Mouse (Mus musculus): ENCODE data around the gene Krtap29-1. TPM values are rescaled to one million over a fixed set of nuclear protein-coding genes. Genes with fewer than 3 reads are reported as not detected.

The Krtap29-1 gene
- polyA plus RNA-seq, 1 experiment from 2014 or later = not detected

Other genes starting within 250 kb of the Krtap29-1 start
- gene Gm14180, start 244.8 kb downstream of the Krtap29-1 start, polyA plus RNA-seq (2014; fragmentation: Nextera tagmentation; extraction: Ambion mirVana) = not detected in 2 replicates
- not detected in 2 replicates for gene Gm11595, start 206.1 kb downstream of the Krtap29-1 start, polyA plus RNA-seq (2014; fragmentation: Nextera tagmentation; extraction: Ambion mirVana)
- not detected in 2 replicates for gene Krtap4-8, start 198.3 kb downstream of the Krtap29-1 start, polyA plus RNA-seq (2014; fragmentation: Nextera tagmentation; extraction: Ambion mirVana)
- not detected in 2 replicates for gene Krtap4-9, start 193.9 kb downstream of the Krtap29-1 start, polyA plus RNA-seq (2014; fragmentation: Nextera tagmentation; extraction: Ambion mirVana)
- not detected in 2 replicates for gene Gm11596, start 185.6 kb downstream of the Krtap29-1 start, polyA plus RNA-seq (2014; fragmentation: Nextera tagmentation; extraction: Ambion mirVana)
- not detected in 2 replicates for gene Gm11569, start 180.1 kb downstream of the Krtap29-1 start, polyA plus RNA-seq (2014; fragmentation: Nextera tagmentation; extraction: Ambion mirVana)
- not detected in 2 replicates for gene Gm11554, start 174.6 kb downstream of the Krtap29-1 start, polyA plus RNA-seq (2014; fragmentation: Nextera tagmentation; extraction: Ambion mirVana)
- gene Krtap4-13, start 169.2 kb downstream of the Krtap29-1 start, polyA plus RNA-seq (2014; fragmentation: Nextera tagmentation; extraction: Ambion mirVana) = not detected in 2 replicates
- gene Gm11564, start 163.4 kb downstream of the Krtap29-1 start, polyA plus RNA-seq (2014; fragmentation: Nextera tagmentation; extraction: Ambion mirVana) = not detected in 2 replicates
- not detected in 2 replicates for gene 2300003K06Rik, start 141.0 kb downstream of the Krtap29-1 start, polyA plus RNA-seq (2014; fragmentation: Nextera tagmentation; extraction: Ambion mirVana)
- not detected in 2 replicates for gene Krtap4-16, start 127.4 kb downstream of the Krtap29-1 start, polyA plus RNA-seq (2014; fragmentation: Nextera tagmentation; extraction: Ambion mirVana)
- not detected in 2 replicates for gene Gm11568, start 121.1 kb downstream of the Krtap29-1 start, polyA plus RNA-seq (2014; fragmentation: Nextera tagmentation; extraction: Ambion mirVana)
- gene Gm11559, start 114.6 kb downstream of the Krtap29-1 start, polyA plus RNA-seq (2014; fragmentation: Nextera tagmentation; extraction: Ambion mirVana) = not detected in 2 replicates
- gene Krtap9-1, start 105.7 kb downstream of the Krtap29-1 start, polyA plus RNA-seq (2014; fragmentation: Nextera tagmentation; extraction: Ambion mirVana) = not detected in 2 replicates
- gene Gm11567, start 99.9 kb downstream of the Krtap29-1 start, polyA plus RNA-seq (2014; fragmentation: Nextera tagmentation; extraction: Ambion mirVana) = not detected in 2 replicates
- gene Krtap31-1, start 71.1 kb downstream of the Krtap29-1 start, polyA plus RNA-seq (2014; fragmentation: Nextera tagmentation; extraction: Ambion mirVana) = not detected in 2 replicates
- not detected in 2 replicates for gene Gm11565, start 64.3 kb downstream of the Krtap29-1 start, polyA plus RNA-seq (2014; fragmentation: Nextera tagmentation; extraction: Ambion mirVana)
- gene Krtap31-2, start 42.8 kb downstream of the Krtap29-1 start, polyA plus RNA-seq (2014; fragmentation: Nextera tagmentation; extraction: Ambion mirVana) = not detected in 2 replicates
- gene Krtap9-5, start 30.6 kb downstream of the Krtap29-1 start, polyA plus RNA-seq (2014; fragmentation: Nextera tagmentation; extraction: Ambion mirVana) = not detected in 2 replicates
- gene Krtap16-1, start 7.5 kb upstream of the Krtap29-1 start, polyA plus RNA-seq (2014; fragmentation: Nextera tagmentation; extraction: Ambion mirVana) = not detected in 2 replicates
- gene Krtap17-1, start 14.9 kb upstream of the Krtap29-1 start, polyA plus RNA-seq (2014; fragmentation: Nextera tagmentation; extraction: Ambion mirVana) = 0.48 and 1.0 TPM in 2 replicates
- not detected in 2 replicates for gene Krt33a, start 37.2 kb upstream of the Krtap29-1 start, polyA plus RNA-seq (2014; fragmentation: Nextera tagmentation; extraction: Ambion mirVana)
- 0.15 and 0.16 TPM in 2 replicates for gene Krt33b, start 50.8 kb upstream of the Krtap29-1 start, polyA plus RNA-seq (2014; fragmentation: Nextera tagmentation; extraction: Ambion mirVana)
- gene Krt34, start 62.5 kb upstream of the Krtap29-1 start, polyA plus RNA-seq (2014; fragmentation: Nextera tagmentation; extraction: Ambion mirVana) = not detected in 2 replicates
- not detected in 2 replicates for gene Krt31, start 71.5 kb upstream of the Krtap29-1 start, polyA plus RNA-seq (2014; fragmentation: Nextera tagmentation; extraction: Ambion mirVana)
- not detected in 2 replicates for gene Krt32, start 109.2 kb upstream of the Krtap29-1 start, polyA plus RNA-seq (2014; fragmentation: Nextera tagmentation; extraction: Ambion mirVana)
- 0.11 TPM in 1 of 2 replicates, not detected in the other for gene Krt35, start 117.2 kb upstream of the Krtap29-1 start, polyA plus RNA-seq (2014; fragmentation: Nextera tagmentation; extraction: Ambion mirVana)
- gene Krt36, start 126.6 kb upstream of the Krtap29-1 start, polyA plus RNA-seq (2014; fragmentation: Nextera tagmentation; extraction: Ambion mirVana) = 0.08 and 0.11 TPM in 2 replicates
- gene Krt13, start 142.5 kb upstream of the Krtap29-1 start, polyA plus RNA-seq (2014; fragmentation: Nextera tagmentation; extraction: Ambion mirVana) = not detected in 2 replicates
- gene Krt15, start 156.9 kb upstream of the Krtap29-1 start, polyA plus RNA-seq (2014; fragmentation: Nextera tagmentation; extraction: Ambion mirVana) = 3.4 and 6.7 TPM in 2 replicates
- 6.4 and 8.0 TPM in 2 replicates for gene Krt19, start 169.6 kb upstream of the Krtap29-1 start, polyA plus RNA-seq (2014; fragmentation: Nextera tagmentation; extraction: Ambion mirVana)
- gene Krt9, start 214.2 kb upstream of the Krtap29-1 start, polyA plus RNA-seq (2014; fragmentation: Nextera tagmentation; extraction: Ambion mirVana) = 0.07 and 0.09 TPM in 2 replicates
- 47.5 and 49.6 TPM in 2 replicates for gene Krt14, start 228.5 kb upstream of the Krtap29-1 start, polyA plus RNA-seq (2014; fragmentation: Nextera tagmentation; extraction: Ambion mirVana)

Measured in limb, embryonic 11.5 days (tissue).